Mouse (Mus musculus) Patski (cell line): Measurements from ENCODE around the gene Eng. TPM values are rescaled to one million over a fixed set of nuclear protein-coding genes. Genes with fewer than 3 reads are reported as not detected.

ENCODE experiments used
- ATAC-seq: fragments of 100-300 bp; one replicate; pipeline ENCODE4 v1.8.0; 2021
- CTCF ChIA-PET: fragments of 350-600 bp; sonication (Branson Sonifier 250); formaldehyde crosslinking; loops from one replicate; lab custom pipeline; 2022; ENCODE audit warnings: inconsistent platforms; lab: Charles Lee
- POLR2A ChIA-PET: fragments of 350-600 bp; sonication (Branson Sonifier 250); formaldehyde crosslinking; loops from one replicate; lab custom pipeline; 2022; ENCODE audit warnings: antibody characterized with exemption, inconsistent platforms; lab: Charles Lee
- DNase-seq: peaks from one replicate; pipeline ENCODE4 v3.0.0-alpha.2; 2011; ENCODE audit warnings: low read depth, low spot score
- H3K27me3 ChIP-seq: fragments of 371-371 bp; one replicate; pipeline ENCODE4 v1.5.1; 2021
- CTCF ChIP-seq: fragments of 100-300 bp; IDR thresholded peaks from one replicate; pipeline ENCODE4 v1.5.1; 2021
- in situ Hi-C: fragments of 300-500 bp; cut with MboI; formaldehyde crosslinking; loops from 3 replicates; pipeline ENCODE4 v1.11.1; 2018; ENCODE audit warnings: low pct_unique_long_range_greater_than_20kb, mixed read lengths
- polyA plus RNA-seq: library from polyadenylated mRNA; unstranded; gene quantifications from one replicate; pipeline ENCODE4 v1.2.3, GENCODE M21; 2021

Gene Eng
- polyA plus RNA-seq, 1 experiment from 2014 or later = 1.5 TPM

DNA sequence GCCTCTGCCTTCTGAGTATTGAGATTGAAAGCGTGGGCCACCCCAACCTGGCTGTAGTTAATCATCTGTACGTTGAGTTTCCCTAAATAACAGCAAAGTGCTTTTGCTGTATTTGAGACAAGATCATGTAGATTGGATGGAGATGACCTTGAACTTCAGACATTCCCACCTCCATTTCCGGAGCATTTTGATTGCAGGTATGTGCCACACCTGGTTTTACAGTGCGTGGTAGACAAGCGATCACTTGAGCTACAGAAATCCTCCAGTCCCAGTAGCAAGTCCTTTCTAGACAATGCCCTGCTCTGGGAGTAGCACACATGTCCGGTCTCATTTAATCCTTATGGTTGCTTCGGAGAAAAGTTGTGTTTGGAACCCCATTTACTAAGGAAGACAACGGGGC lies 56.7 kb downstream of the Eng start:
- CTCF ChIA-PET = no interaction called here
- no peak for ATAC-seq
- in situ Hi-C loops = no loop called here
- no peak for TF ChIP-seq CTCF
- no peak for DNase-seq
- POLR2A ChIA-PET = interaction anchor here (1.3 kb wide), 1 partner anchor 9 kb away, joined by 4 read pairs; no protein-coding TSS in a partner anchor
- H3K27me3 ChIP-seq = no peaks in the 10 kb centered on the region

- POLR2A ChIA-PET = interaction anchor here (0.6 to 1.3 kb wide), 2 partner anchors 8 to 65 kb away, joined by 4 to 5 read pairs; no protein-coding TSS in a partner anchor
- DNase-seq = no peak
- TF ChIP-seq CTCF = no peak
- ATAC-seq = no peak
- H3K27me3 ChIP-seq = no peaks in the 10 kb centered on the region
- CTCF ChIA-PET = no interaction called here
- in situ Hi-C loops = no loop called here
Measured at GRCm38 (mm10) chr2:32704021-32704421, 57.6 kb downstream of the Eng start, which contains the start of gene Fpgs. Gene Fpgs, minus strand, starts transcription at chr2:32704145.

DNA sequence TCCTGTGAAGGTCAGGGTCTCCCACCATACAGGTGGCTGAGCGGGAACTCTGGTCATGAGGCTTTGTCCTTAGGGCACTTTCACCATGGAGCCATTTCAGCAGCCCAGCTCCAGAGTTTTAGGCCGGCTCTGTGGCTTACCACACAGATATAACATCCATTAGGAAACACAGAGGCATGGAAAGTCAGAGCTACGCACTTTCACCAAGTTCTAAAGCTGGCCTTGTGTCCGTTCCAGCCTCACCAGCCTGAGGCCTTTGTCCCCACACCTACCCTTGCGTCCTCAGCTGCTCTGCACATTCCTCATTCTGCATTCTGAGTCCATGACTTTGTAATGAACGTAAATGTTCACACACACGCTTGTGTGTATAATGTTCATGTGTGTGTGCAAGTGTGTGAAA lies 58.6 kb downstream of the Eng start:
- ATAC-seq (no peak), DNase-seq (no peak)
- POLR2A ChIA-PET = interaction anchor here (0.6 kb wide), 1 partner anchor 127 kb away, joined by 4 read pairs; no protein-coding TSS in a partner anchor
- in situ Hi-C loops = no loop called here
- no peak for TF ChIP-seq CTCF
- CTCF ChIA-PET = interaction anchor here (1.0 kb wide), 1 partner anchor 73 kb away, joined by 3 read pairs; no protein-coding TSS in a partner anchor
- no peaks in the 10 kb centered on the region for H3K27me3 ChIP-seq

DNA sequence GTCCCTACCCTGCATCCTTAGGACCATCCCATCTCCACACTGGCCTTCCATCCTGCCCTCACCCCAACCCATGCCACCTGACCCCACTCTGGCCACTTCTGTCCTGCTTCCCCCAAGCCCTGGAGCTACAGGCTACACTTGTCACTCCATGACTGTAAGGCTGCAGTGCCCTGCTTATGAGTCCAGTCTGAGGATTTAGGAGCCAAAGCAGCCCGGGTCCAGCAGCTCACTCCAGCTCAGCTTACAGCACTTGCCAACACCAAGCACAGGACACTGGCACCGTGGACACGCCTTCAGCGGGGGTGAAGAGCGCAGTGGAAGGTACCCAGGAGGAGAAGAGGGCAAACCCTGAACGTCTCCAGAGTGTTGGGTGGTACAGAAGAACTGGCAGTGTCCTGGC lies 60.6 kb downstream of the Eng start:
- ATAC-seq = no peak
- CTCF ChIA-PET = interaction anchor here (1.1 kb wide), 1 partner anchor 50 kb away, joined by 4 read pairs; the partner anchor contains the start of gene Tor2a

DNA sequence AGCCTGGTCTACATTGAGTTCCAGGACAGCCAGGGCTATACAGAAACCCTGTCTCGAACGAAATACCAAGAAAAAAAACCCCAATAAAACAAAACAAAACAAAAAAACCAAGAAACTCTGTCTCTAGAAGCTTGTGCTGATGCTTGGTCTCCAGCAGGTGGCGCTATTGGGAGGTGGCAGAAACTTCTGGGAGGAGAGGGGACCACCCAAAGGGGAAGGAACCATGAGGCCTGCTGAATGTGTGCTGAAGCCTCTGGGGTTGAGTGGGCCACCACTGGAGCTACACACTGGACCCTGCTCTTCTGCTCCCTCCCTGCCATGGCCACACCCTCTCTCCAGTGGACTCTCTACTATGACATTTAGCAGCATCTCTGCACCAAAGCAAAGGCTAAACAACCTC lies 62.2 kb downstream of the Eng start:
- ATAC-seq = no peak
- CTCF ChIA-PET = interaction anchor here (0.7 to 2.1 kb wide), 12 partner anchors 12 to 132 kb away, joined by 3 to 7 read pairs (median 5); partner anchors contain the start of genes St6galnac4 and Tor2a
- POLR2A ChIA-PET = interaction anchor here (1.1 kb wide), 3 partner anchors 9 to 78 kb away, joined by 3 read pairs; partner anchors contain the start of gene Tor2a

More for the DNA sequence above, 60.6 kb downstream of the Eng start:
- in situ Hi-C loops = no loop called here
- POLR2A ChIA-PET = no interaction called here
- TF ChIP-seq CTCF = no peak
- DNase-seq = no peak
- H3K27me3 ChIP-seq = no peaks in the 10 kb centered on the region

DNA sequence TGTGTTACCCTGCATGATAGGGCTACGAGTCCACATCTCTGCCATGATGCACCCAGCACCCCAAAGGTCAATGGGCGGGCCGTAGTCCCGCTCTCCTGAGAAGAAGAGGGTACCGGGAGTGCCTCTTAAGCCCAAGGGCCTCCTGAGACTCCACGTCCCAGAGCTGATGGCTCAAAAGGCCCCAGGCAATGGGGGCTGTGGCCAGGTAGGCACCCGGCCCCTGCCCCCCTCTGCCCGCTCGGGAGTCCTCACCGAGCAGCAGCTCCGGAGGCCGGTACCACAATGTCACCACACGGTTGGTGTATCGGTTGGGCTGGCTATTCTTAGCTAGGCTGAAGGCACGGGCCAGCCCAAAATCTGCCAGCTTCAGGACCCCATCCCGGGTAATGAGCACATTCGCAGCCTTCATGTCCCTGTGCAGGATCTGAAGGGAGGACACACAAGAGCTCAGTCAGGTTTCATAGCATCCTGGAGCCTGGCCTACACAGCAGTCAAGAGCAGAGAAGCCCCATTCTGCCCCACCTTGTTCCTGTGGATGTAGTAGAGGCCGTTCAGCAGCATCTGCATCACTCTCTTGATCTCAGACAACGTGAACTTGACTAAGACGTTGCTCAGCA lies 63.2 kb downstream of the Eng start:
- ChIA-PET CTCF (interaction anchor here (0.7 to 2.1 kb wide), 11 partner anchors 13 to 133 kb away, joined by 3 to 7 read pairs (median 4); partner anchors contain the start of genes St6galnac4 and Tor2a), POLR2A (interaction anchor here (0.7 to 1.1 kb wide), 4 partner anchors 10 to 79 kb away, joined by 3 read pairs; partner anchors contain the start of gene Tor2a)
- ATAC-seq (no peak), DNase-seq (no peak)
- TF ChIP-seq CTCF = no peak
- in situ Hi-C loops = loop anchor here (5.0 kb wide), 2 partner anchors 48 to 143 kb away; partner anchors contain the start of gene Tor2a
- H3K27me3 ChIP-seq = no peaks in the 10 kb centered on the region

More for the DNA sequence above, 62.2 kb downstream of the Eng start:
- in situ Hi-C loops = no loop called here
- TF ChIP-seq CTCF = no peak
- H3K27me3 ChIP-seq = no peaks in the 10 kb centered on the region
- DNase-seq = no peak

- DNase-seq (no peak), ATAC-seq (no peak)
- TF ChIP-seq CTCF = no peak
- CTCF ChIA-PET = interaction anchor here (0.9 kb wide), 1 partner anchor 47 kb away, joined by 3 read pairs; the partner anchor contains the start of gene Tor2a
- POLR2A ChIA-PET = interaction anchor here (0.7 to 1.4 kb wide), 2 partner anchors 11 to 31 kb away, joined by 3 read pairs; no protein-coding TSS in a partner anchor
- in situ Hi-C loops = loop anchor here (5.0 kb wide), 2 partner anchors 47 to 142 kb away; partner anchors contain the start of gene Tor2a
- no peaks in the 10 kb centered on the region for H3K27me3 ChIP-seq
Measured at GRCm38 (mm10) chr2:32710425-32710824, 64.0 kb downstream of the Eng start.

- in situ Hi-C loops = loop anchor here (5.0 kb wide), 2 partner anchors 46 to 141 kb away; partner anchors contain the start of gene Tor2a
- TF ChIP-seq CTCF = no peak
- CTCF ChIA-PET = no interaction called here
- no peaks in the 10 kb centered on the region for H3K27me3 ChIP-seq
- DNase-seq (no peak), ATAC-seq (no peak)
- POLR2A ChIA-PET = interaction anchor here (1.2 to 1.4 kb wide), 3 partner anchors 8 to 130 kb away, joined by 3 to 4 read pairs (median 3); no protein-coding TSS in a partner anchor
Measured at GRCm38 (mm10) chr2:32711301-32712056, 65.1 kb downstream of the Eng start.

DNA sequence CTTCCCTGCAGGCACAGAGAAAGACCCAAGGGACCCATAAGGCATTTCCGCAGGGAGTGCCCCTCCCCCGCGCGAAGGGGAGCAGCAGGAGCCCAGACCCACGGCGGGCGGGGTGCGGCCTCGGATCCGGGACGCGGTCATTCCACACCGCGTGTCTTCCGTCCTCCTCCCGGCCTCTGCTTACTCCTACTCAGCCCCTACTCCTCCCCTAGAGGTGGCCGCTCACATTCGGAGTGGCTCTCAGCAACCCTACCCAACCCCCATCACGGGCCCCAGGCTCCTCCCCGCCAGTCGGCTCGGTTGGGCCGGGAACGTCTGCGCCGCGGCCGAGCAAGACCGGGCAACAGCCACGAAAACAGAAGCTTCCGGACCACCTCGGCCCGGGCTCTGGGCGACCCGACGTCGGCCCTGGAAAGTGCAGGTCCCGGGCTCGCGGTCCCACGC lies 65.7 kb downstream of the Eng start:
- ATAC-seq (peak; percentile 27), DNase-seq (no peak)
- no peak for TF ChIP-seq CTCF
- in situ Hi-C loops = loop anchor here (5.0 kb wide), 2 partner anchors 45 to 140 kb away; partner anchors contain the start of gene Tor2a
- POLR2A ChIA-PET = interaction anchor here (1.0 to 1.3 kb wide), 3 partner anchors 9 to 129 kb away, joined by 3 to 4 read pairs (median 4); partner anchors contain the start of gene Tor2a
- CTCF ChIA-PET = no interaction called here
- H3K27me3 ChIP-seq = no peaks in the 10 kb centered on the region

GRCm38 (mm10) chr2:32712586-32712933 lies 66.2 kb downstream of the Eng start:
- no peak for TF ChIP-seq CTCF

More at GRCm38 (mm10) chr2:32712586-32712933, 66.2 kb downstream of the Eng start:
- H3K27me3 ChIP-seq = no peaks in the 10 kb centered on the region
- DNase-seq (no peak), ATAC-seq (peak; percentile 61)
- POLR2A ChIA-PET = interaction anchor here (1.0 to 1.3 kb wide), 3 partner anchors 9 to 129 kb away, joined by 3 to 4 read pairs (median 4); partner anchors contain the start of gene Tor2a
- in situ Hi-C loops = loop anchor here (5.0 kb wide), 2 partner anchors 45 to 140 kb away; partner anchors contain the start of gene Tor2a
- CTCF ChIA-PET = interaction anchor here (1.0 kb wide), 1 partner anchor 38 kb away, joined by 4 read pairs; no protein-coding TSS in a partner anchor
